Mouse (Mus musculus): ENCODE results near the gene Pdlim5.

The Pdlim5 gene

DNA sequence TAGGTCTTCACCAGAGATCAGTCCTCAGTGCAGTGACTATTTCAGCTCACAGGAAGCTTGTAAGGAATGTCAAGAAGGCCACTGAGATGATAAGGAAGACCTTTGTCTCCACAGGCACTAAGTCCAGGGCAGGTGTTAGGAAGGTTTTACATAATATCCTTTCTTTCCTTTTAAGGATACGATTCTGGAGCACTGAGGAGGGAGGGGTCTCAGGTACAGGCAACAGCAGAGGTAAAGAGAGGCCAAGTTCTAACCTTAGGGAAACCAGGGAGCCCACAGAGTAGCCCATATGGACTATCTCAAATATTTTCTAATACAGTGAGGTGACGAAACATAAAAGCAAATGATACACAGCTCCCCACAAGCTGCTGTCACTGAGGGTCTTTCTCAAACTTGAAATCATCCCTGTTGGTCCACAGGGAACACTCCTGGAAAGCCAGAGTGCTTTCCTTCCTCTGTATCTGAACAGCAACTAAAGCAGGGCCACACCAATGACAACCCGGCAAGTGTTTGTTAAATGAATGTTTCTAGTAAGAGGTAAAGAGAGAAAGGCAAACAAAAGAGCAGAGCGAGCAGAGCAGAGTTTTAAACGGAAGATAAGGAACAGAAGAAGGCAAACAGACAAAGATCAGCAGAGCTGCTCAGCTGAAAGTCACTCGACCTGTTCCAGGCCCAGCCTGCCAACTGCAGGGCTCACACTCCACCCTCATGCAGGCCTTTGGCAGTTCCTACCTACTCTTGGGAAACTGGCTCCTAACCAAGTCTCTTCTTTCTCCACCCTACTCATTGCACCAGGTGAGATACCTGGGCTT, 55.9 kb downstream of the Pdlim5 start:
- no peak for DNase-seq (ENCODE audit: extremely low spot score)

DNA sequence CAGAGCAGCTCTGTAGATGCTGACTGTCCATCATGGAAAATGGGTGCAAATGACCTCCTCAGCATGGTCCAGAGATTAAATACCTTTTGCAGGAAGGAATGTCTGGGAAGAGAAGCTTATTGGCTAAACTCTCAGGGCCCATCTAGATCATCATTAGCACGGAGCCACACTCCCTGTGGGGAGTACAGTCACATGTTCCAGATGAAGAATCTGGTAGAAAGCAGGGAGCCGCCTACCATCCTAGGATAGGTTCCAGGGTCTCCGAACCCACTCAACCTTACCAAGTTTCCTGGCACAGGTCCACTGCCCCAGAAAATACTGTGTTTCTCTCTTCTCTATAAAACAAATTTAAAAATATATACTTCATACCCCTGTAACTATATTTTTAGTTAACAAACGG, 57.4 kb downstream of the Pdlim5 start:
- no peak for DNase-seq (ENCODE audit: extremely low spot score)

DNA sequence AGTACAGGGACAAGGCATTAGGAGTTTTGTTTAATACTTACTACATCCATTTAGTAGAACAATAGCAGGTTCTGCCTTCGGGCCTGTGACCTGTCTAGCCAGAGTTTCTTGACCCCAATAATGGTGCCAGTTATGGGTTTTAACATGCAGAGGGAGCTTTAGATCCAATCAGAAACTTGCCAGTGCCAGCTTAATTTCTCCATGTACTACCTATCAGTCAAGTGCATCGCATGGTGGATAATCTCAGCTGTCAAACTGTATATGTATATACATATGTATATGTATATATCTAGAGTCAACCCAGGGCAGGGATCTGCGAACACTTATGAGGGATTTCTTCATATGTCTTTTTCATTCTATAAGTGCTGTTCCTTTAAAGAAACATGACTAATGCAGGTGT, 61.0 kb downstream of the Pdlim5 start:
- no peak for DNase-seq (ENCODE audit: extremely low spot score)

DNA sequence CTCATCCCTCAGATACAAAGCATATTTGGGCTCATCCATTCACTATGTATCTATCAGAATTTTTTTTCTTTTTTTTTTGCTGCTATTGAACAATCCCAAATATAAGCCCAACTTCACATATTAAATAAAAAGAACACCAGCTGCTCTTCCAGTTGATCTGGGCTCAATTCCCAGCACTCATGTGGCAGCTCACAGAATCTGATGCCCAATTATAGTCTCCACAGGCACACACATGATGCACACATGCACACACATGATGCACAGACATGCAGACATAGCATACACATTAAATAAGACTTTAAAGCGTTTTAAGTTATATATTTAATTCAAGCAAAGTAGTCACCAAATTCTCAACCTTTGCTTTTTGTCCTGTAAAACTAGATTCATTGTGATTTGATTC, 62.0 kb downstream of the Pdlim5 start:
- DNase-seq (ENCODE audit: extremely low spot score): no peak

DNA sequence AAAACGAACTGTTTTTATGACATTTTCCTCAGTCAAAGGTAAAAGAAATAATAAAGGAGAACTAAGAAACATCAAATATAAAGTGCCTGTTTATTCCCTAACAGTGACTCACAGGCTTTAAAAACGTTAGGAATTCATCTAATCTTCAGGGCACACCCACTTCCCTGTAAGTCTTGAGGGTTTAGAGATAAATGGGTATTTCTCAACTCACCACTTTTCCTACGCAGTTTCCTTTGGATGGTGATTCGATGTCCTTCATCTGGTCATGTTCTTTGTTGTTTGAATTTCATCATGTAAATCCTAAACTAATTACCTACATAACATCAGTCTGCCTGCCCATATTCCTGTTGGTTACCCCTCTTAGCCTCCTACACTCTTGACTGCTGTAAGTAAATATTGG, 62.8 kb downstream of the Pdlim5 start:
- no peak for DNase-seq (ENCODE audit: extremely low spot score)

DNA sequence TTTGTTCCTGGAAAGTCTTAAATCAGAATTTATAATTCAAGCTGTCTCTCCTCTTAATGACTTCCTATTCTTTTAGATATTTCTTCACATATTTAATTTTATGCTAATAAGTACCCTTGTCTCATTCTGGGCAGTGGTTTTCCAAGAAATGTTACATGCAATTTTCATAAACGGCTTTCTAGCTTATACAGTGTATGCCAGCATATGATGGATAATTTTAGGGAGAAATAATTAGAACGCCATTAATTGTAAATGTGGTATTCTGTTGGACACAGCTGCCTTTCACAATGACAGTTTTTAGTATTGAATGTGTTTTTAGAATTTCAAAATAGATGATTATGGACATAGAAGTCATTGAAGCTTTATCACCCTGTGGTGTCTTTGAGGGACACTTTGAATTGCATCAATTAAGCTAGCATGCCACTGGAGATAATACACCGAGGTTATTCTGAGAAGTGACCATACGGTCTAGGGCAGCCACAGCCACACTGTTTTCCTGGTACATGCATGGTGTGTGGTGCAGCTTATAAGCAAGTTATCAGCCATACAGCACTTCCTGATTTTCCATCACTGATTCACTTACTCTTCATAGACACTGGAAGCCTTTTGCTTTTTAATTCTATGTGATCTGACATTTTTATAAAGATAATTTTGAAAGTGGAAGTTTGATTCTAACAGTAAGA, 63.5 kb downstream of the Pdlim5 start:
- DNase-seq (ENCODE audit: extremely low spot score): no peak

DNA sequence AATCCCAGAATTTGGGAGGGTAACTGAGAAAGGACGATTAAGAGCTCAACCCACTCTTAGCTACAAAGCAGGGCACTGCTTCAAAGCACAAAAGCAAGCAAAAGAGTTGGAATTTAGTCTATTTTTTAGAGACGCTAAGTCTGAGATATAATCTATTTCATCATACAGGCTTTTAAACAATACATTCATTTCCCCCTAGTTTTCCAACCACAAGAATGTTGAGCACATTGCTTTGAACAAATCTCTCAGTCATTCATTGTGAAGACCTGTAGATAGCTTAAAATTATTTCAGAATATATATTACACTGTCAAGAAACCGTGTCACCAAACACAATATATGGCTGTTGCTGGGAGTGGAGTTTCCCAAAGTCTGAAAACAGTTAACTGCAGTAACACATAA, 65.1 kb downstream of the Pdlim5 start:
- DNase-seq (ENCODE audit: extremely low spot score): no peak

DNA sequence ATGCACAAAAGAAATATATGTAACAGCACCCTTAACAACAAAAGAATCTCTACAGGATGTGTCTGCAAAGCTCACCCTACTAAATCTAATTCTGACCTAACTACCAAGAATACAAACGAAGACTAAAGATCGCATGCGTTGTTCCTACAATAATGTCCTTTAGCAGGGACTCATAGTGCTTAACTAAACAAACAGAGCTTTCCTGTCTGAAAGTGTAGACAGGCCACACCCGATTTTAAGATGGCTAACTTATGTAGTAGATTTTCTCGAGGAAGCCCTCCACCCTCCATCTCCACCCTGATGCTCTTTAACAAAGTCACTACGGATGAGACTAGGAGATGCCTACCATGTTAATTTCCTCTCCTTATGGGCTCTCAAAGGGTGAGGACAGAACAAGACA, 71.9 kb downstream of the Pdlim5 start:
- no peak for DNase-seq (ENCODE audit: extremely low spot score)

DNA sequence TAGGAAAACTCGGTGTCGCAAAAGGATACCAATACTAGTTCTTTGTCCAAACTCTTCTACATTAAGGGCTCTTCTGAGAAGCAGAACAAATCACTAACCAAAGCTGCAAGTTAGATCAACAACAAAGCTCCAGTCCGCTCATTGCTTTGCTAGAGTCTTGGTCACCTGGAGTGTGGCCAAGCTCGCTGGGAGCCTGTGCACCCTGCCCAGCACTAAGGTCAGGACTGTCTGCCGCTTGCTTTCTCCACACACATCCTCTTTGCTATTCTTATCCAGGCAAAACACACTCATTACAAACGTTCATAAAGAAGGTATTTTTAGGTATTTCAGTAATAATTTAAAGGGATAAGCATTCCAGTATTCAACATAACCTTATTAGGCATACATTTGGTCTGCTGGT, 73.6 kb downstream of the Pdlim5 start:
- DNase-seq (ENCODE audit: extremely low spot score): no peak

DNA sequence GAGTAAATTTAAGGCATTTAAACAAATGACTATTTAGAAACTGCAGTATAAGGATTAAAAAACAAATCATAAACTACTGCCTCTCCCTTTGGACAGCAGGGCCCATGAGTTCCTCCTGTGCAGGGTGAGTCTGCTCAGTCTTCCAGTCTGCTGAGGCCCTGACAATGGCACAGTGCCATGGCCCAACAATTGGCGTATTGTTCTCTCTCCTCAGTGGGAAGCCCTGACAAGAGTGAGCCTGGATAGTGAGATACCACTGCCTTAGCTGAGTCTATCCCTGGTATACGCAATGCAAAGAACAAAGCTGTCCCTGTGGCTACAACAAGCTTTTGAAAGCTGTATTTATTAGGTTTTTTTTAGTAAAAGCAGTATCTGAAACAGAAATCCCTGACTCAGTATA, 77.3 kb downstream of the Pdlim5 start:
- DNase-seq (ENCODE audit: extremely low spot score): peak; percentile 40

DNA sequence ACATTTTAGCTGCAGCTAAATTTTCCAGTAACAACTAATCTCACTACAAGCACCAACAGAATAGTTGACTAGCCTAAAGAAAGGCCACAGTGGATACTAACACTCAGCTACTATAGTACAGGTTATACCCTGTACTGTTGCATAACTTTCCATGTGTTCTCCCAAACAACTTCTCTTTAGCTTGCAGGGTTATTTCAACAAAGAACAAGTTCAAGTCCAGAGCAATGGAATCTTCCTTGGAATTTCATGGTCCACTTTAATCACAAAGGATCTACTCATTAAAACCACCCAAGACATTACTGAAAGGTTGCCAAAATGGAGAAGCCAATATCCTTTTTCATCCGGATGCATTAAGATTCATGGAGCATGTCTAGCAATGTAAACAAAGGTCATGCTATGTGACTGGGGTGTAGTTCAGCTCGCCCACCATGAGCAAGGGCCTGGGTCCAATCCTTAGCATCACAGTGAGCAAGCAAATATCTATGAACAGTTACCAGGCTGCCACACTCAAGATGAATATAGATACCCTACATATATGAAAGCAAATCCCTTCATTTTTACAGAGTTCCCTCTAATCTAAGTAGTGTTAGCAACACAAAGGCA, 79.3 kb downstream of the Pdlim5 start:
- no peak for DNase-seq (ENCODE audit: extremely low spot score)

DNA sequence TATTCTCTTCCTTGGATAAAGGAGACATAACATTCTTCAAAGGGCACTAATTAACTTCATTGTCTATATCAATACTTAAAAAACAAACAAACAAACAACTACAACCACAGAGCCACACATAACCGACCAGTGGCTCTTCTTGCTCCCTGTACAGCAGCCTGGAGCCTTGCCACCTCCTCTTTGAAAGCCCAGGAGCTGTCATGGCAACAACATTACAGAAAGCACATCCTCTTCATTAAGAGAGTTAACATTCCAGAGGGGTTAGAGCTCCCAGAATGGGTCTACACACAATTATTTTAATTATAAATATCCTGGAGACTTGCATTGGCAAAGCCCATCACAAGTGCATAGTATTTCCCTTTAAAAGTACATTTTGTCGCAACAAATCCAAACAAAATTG, 84.4 kb downstream of the Pdlim5 start:
- DNase-seq (ENCODE audit: extremely low spot score): no peak

DNA sequence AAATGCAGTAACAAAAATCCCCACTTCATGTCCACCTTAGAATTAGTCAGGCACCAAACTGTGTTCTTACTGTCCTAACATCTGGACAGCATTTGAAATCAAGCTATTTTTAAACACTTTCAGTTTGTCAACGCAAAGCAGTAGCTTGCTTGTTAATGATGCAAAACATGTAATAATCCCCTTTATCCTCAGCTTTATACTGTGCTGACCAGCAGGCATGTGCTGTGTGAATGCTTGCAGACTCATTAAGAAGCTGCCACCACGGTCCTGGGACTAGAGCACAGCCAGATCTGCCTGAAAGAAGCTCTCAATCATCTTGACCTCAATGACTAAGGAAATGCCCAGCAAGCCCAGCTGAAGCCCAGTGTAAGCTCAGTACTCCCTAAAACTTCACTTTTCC, 85.0 kb downstream of the Pdlim5 start:
- peak; percentile 11 for DNase-seq (ENCODE audit: extremely low spot score)

DNA sequence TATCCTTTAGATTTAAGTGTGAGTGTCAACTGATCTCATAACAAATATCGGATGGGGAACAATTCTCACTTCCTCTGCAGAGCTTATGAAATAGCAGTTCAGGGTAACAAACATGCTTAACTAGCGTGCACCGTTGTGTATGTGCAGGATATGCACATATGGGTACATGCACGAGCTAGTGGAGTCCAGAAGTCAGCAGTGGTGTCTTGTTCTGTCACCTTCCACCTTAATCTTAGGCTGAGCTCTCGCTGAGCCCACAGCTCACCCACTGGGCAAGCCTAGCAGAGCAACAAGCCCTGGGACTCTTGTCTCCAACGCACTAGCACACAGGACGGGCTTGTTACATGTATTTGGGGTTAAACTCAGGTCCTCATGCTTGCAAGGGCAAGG, 100.2 kb downstream of the Pdlim5 start:
- DNase-seq (ENCODE audit: extremely low spot score): no peak

DNA sequence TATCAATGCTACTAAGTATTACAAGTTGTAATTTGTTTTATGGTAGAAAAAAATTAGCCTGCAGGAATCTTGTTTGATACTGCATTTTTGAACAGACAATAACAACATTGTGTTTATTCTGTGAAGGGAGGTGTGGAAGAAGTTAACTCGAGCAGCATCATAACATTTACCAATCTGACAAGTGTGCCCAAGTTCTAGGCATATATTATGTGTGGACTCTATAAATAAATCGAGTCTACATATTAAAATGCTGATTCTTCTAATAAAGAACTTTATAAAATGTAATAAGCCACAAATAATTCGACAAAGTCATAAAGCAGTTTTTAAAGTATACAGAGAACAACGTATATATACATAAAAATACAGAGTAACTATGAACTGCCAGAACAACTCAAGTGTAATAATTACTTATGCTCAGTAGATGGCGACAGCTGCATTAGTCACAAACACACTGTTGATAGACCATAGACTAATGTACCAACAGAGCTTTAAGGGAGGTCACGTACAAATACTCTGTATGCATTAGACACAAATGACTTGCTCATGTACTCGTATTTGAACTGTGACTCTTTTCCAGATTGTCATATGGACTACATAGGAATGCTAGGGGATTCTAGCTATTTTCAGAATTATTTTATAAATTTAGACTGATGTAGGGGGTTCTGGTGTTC, 100.7 kb downstream of the Pdlim5 start:
- peak; percentile 48 for DNase-seq (ENCODE audit: extremely low spot score)

DNA sequence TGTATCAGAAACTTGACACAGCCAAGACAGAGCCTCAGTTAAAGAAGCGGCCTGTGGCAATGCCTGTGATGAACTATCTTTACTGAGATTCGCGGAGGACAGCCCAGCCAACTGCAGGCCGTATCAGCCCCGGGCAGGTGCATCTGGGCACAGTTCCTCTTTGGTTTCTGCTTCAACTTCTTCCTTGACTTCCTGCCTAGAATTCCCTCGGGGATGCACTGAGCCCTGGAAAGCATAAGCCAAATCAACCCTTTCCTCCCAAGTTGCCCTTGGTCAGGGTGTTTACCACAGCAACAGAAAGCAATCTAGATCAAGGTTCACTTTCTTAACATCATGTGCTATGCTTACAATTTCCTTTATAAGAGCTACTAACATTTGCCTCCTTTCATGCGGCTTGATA, 101.9 kb downstream of the Pdlim5 start:
- DNase-seq (ENCODE audit: extremely low spot score): no peak

DNA sequence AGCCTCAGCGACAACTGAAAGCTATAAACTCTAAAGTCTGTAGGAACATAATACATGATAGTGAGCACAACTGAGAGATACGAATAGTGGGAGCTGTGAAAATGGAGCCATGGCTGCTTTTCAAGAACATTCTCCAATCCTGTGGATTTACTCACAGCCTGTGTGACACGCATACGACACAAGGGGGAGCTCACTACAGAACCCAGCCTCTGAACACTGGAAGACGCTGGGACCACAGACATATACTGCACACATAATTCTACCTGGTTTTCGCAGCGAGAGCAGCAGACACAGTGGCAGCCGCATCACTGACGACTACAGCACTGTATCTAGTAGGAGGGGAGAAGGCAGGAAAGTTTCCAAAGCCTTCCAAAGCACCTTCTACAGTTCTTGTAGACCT, 112.8 kb downstream of the Pdlim5 start:
- DNase-seq (ENCODE audit: extremely low spot score): peak; percentile 28

DNA sequence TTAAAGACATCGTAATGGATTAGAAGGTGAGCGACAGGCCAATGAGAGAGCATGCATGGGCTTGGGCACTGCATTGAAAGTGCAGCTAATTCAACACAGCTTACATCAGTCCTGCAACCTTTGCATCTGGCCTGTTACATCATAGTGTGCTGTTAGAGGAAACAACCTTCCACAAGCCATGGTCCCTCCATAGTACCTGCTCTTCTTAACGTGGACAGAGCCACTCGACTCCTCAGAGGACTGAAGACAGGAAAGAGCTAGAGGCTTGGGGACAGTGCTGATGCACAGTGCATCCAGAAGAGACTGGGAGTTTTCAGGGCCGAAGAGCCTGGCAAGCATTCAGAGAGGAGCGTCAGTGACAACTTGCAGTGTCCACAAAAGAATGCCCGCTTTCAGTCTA, 113.8 kb downstream of the Pdlim5 start:
- no peak for DNase-seq (ENCODE audit: extremely low spot score)

DNA sequence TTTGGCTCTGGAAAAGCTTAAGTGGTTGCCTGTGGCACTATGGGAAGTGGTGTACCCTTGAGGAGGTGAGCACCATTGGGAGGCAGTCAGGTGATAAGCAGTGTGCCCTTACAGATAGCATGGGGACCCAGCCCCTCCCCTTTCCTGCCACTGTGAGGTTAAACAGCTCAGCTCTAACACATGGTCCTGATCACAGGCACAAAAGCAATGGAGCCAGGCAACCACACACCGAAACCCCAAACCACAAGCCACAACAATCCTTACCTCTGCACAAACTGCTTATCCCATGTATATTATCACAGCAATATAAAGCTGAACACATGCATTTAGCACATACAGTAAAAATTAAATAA, 114.4 kb downstream of the Pdlim5 start:
- no peak for DNase-seq (ENCODE audit: extremely low spot score)

DNA sequence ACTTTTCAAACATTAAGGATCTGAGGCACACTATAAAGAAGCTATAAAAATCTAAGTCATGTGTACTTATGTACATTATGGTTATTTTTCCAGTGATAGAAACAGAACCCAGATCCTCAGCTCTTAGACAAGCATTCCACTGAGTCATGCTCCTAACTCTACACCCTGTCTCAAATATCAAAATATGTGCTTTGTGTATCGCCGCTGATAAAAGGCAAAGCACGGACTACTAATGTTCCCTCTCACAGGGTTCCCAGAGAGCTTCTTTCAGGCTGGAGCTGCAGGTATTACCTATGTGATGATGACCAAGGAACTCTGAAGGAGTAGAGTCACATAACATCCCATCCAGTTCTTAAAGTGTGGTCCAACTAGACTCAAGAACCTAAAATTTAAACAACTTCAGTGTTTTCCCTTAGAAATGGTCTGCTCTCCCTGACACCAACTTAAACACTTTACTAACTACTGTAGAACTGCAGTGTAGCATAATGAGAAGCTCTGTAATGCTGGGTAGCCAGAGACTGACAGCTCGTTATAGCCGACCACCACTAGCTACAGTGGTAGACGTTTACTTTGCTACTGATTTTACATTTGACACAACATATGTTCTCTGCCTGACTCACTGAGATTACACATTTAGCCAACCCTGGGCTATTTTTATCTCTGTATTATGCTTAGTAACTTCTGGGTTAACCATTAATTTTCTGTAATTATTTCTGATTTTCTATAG, 115.0 kb downstream of the Pdlim5 start:
- DNase-seq (ENCODE audit: extremely low spot score): no peak

DNA sequence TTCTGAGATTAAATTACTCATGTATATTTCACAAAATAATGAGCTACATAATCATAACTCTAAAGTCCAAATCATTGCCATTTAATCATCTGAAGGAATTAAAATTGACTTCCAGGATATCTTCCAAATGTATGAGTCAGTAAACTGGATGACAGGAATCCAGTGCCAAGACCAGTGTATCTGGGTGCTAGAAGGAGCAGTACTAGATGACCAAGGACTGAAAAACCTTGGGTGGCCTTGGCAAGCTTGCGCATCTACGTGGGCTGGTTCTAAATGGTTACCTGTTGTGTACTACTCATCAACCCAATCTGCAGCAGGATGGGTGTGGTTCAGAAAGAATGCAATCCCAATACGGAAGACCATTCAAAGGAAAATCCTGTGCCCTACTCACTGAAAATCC, 116.5 kb downstream of the Pdlim5 start:
- no peak for DNase-seq (ENCODE audit: extremely low spot score)

DNA sequence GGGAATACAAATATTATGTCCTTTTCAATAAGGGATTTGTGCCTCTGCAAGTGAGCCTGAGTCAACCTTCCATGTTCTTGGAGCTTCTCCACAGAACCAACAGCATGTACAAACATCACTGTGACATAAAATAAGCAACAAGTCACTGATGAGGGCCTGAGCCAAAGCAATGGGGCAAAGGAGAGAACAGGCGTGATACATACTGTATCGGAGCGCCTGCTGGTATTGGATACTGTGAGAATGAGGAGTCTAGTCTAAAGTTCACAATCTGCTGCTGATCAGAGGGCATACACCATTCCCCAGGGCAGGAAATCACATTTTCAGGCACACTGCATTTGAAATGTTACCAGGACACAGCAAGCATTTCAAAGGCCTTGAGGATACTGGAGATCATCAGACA, 119.0 kb downstream of the Pdlim5 start:
- no peak for DNase-seq (ENCODE audit: extremely low spot score)
